Mouse (Mus musculus) G1E (cell line): ENCODE measurements around the gene Prkcb. TPM values are rescaled to one million over a fixed set of nuclear protein-coding genes. Genes with fewer than 3 reads are reported as not detected.

Experiments used
- ATAC-seq: 2 replicates; pipeline ENCODE4 v1.8.0; 2016; ENCODE audit warnings: mild to moderate bottlenecking; ENCODE audit not compliant: insufficient number of reproducible peaks, poor library complexity, low FRiP score, severe bottlenecking; ENCODE audit errors: extremely low read depth
- DNase-seq: peaks from one replicate; pipeline ENCODE4 v3.0.0; 2012; ENCODE audit warnings: low spot score
- H3K27me3 ChIP-seq: 2 replicates; pipeline ENCODE4 v1.6.1; 2012; ENCODE audit warnings: mild to moderate bottlenecking, low read length, inconsistent platforms; ENCODE audit not compliant: insufficient read depth
- H3K36me3 ChIP-seq: replicated peaks from 2 replicates; pipeline ENCODE3; 2012; ENCODE audit warnings: mild to moderate bottlenecking, inconsistent platforms
- H3K4me1 ChIP-seq: 2 replicates; pipeline ENCODE4 v1.6.1; 2012; ENCODE audit warnings: low read depth, low read length, inconsistent platforms, mixed read lengths; ENCODE audit not compliant: insufficient read depth
- H3K4me3 ChIP-seq: 2 replicates; pipeline ENCODE4 v1.5.1; 2012; ENCODE audit warnings: low read depth, mild to moderate bottlenecking, inconsistent platforms, low read length, moderate library complexity, mixed read lengths
- H3K9me3 ChIP-seq: replicated peaks from 2 replicates; pipeline ENCODE4 v1.6.1; 2012; ENCODE audit warnings: inconsistent platforms
- CTCF ChIP-seq: IDR thresholded peaks from 2 replicates; pipeline ENCODE4 v1.5.1; 2012; ENCODE audit warnings: low read depth, low read length, inconsistent platforms, mixed read lengths
- GATA1 ChIP-seq: IDR thresholded peaks from 2 replicates; pipeline ENCODE4 v1.6.1; 2012; ENCODE audit warnings: borderline replicate concordance, low read length, inconsistent platforms, mixed read lengths
- GATA2 ChIP-seq: IDR thresholded peaks from 2 replicates; pipeline ENCODE4 v1.6.1; 2012; ENCODE audit warnings: low read depth, low read length, inconsistent platforms, borderline replicate concordance
- POLR2AphosphoS5 ChIP-seq: IDR thresholded peaks from 2 replicates; pipeline ENCODE4 v1.6.1; 2012; ENCODE audit warnings: low read depth, low read length, inconsistent platforms; ENCODE audit not compliant: insufficient replicate concordance
- TAL1 ChIP-seq: conservative IDR thresholded peaks from 2 replicates; pipeline ENCODE4 v1.6.1; 2012; ENCODE audit warnings: low read depth, low read length, inconsistent platforms, mixed read lengths
- polyA plus RNA-seq: library from polyadenylated mRNA; stranded (reverse); fragments of >175 nt; gene quantifications from 2 replicates; pipeline ENCODE4 v1.2.3, GENCODE M21; 2012
- total RNA-seq, 2 experiments: library from RNA; stranded (forward) in 1 of 2; stranded (reverse) in 1 of 2; fragments of 200-1000 nt in 1 of 2; fragments of >200 nt in 1 of 2; fragmentation: Nextera tagmentation in 1 of 2; gene quantifications; 2 replicates each; pipeline ENCODE4 v1.2.3; 2014 to 2017

Gene Prkcb
- total and polyA plus RNA-seq, 3 experiments: 0.55 TPM; not detected in 2

DNA sequence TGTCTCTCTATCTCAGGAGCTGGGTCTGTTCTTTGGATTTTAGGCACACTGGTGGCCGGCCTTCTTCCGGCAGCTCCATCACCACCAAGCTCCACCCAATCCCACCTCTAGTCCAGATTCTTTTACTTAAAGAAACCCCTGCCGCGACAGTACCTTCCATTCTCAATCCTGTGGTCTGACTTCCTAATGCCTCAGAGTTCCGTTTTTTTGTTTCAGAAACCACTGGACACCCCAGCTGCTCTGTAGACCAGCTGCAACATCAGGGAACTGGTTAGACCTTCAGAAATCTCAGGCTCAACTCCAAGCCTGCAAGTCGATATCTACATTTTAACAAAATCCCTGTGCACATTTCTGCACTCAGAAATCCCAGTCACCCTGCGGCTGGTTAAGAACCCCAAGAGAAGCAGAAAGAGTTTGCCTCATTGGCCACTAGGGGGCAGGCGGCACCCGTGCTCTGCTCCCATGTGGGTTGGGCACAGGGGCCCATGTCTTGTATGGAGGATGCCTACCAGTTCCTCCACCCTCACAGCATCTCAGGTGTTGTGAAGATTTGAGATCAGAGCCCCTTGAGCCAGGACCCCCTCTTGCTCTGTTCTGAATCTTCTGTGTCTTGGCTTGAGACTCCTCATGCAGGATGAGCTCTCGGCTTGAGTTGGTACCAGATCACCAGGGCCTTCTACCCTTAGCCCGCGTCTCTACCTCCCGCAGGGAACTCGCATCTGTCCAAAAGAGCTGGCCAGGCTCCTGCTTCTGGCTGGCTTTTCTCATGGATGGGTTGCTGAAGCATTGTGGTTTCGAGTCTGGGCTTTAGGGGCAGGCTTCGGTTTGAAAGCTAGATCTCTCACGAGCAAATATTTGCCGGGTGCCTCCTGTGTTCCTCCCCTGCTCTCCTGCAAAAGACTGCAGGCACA is 182.1 kb downstream of the Prkcb start:
- Histone ChIP-seq H3K4me3 (no peak overlapping the region), H3K36me3 (no peaks in the 10 kb centered on the region)

DNA sequence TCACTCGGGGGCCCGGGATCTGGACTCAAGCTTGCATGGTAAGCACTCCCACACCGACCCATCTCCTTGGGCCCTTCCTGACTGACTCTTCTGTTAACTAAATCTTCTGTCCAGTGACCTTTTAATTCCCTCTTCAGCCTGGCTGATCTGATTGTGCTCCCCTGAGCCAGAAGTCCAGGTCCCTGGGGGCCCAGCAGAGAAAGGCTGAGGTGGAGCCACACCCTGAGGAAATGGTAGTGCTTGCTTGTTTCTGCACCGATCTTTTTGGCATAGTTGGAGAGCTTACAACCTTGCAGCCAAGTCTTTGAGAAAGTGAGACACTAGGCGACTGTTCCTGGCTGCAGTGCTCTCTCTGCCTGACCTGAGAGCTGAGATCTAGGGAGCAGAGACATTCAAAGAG is 183.7 kb downstream of the Prkcb start:
- Histone ChIP-seq H3K9me3 (peaks cover 70% of the 10 kb centered on the region), H3K4me3 (no peak overlapping the region), H3K4me1 (no peaks in the 10 kb centered on the region), H3K36me3 (no peaks in the 10 kb centered on the region), H3K27me3 (no peaks in the 10 kb centered on the region)
- no peak for ATAC-seq
- no peak for TF ChIP-seq GATA1
- no peak for TF ChIP-seq POLR2AphosphoS5
- no peak for TF ChIP-seq TAL1
- no peak for TF ChIP-seq CTCF
- no peak for TF ChIP-seq GATA2
- no peak for DNase-seq

More for the DNA sequence above, 182.1 kb downstream of the Prkcb start:
- no peak for DNase-seq
- no peak for ATAC-seq
- Histone ChIP-seq H3K27me3 (no peaks in the 10 kb centered on the region), H3K4me1 (no peaks in the 10 kb centered on the region), H3K9me3 (peaks cover 67% of the 10 kb centered on the region)
- no peak for TF ChIP-seq CTCF
- TF ChIP-seq TAL1: no peak

DNA sequence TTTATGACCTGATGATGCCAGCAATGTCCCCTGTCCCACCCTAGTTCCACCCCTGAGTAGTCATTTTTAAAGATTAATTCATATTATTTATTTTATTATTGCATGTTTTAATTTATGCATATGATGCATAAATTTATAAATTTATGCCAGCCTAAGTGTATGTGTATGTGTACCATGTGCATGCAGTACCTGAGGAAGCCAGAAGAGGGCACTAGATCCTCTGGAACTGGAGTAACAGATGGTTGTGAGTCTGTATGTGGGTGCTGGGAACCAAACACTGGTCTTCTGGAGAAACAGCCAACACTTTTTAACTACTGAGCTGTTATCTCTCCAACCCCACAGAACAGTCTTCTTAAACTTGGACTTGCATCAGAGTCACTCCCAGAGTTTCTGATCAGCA is 186.5 kb downstream of the Prkcb start:
- TF ChIP-seq CTCF: no peak
- no peak for TF ChIP-seq TAL1
- no peak for TF ChIP-seq POLR2AphosphoS5
- TF ChIP-seq GATA1: no peak
- no peak for TF ChIP-seq GATA2
- DNase-seq (no peak), ATAC-seq (no peak)
- no peaks in the 10 kb centered on the region for H3K27me3 ChIP-seq
- H3K36me3 ChIP-seq: no peaks in the 10 kb centered on the region
- peaks cover 72% of the 10 kb centered on the region for H3K9me3 ChIP-seq
- no peak overlapping the region for H3K4me3 ChIP-seq
- no peaks in the 10 kb centered on the region for H3K4me1 ChIP-seq

DNA sequence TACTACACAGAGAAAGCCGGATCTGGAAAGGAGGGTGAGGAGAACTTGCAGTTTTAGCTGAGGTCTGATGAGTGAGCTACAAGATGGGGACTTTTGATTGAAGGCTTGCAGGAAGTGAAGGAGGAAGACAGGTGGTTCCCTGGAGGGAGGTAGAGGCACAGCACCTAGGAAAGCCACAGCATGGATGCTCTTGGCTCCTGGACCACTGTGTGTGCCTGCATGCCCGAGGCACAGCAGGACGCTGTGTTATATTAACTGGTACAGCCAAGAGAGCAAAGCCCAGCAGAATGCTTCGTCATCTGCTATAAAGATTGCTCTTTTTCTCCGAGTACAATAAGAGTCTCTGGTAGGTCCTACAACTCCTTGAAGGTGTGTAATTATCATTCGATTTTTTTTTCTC is 188.1 kb downstream of the Prkcb start:
- no peak for DNase-seq
- H3K4me1 ChIP-seq: no peaks in the 10 kb centered on the region
- ATAC-seq: no peak
- H3K9me3 ChIP-seq: peaks cover 69% of the 10 kb centered on the region
- H3K27me3 ChIP-seq: no peaks in the 10 kb centered on the region
- H3K4me3 ChIP-seq: no peak overlapping the region
- TF ChIP-seq GATA1 (no peak), TAL1 (no peak), GATA2 (no peak), CTCF (no peak), POLR2AphosphoS5 (no peak)
- no peaks in the 10 kb centered on the region for H3K36me3 ChIP-seq

DNA sequence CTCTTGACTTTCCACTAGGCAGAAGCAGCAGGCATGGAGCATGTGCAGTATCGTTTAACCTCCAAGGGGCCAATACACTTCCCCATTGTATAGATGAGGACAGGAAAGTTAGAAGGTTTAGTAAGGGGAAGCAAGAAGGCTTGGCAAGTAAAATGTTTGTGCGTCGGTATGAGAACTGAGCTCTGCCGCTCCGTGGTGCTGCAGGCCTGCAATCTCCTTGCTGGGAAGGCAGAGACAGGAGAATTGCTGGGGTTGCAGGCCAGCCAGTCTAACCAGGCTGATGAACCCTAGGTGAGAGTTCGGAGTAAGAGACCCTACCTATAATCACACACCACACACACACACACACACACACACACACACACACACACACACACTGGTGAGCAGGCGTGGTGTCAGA is 188.6 kb downstream of the Prkcb start:
- Histone ChIP-seq H3K9me3 (peaks cover 69% of the 10 kb centered on the region), H3K36me3 (no peaks in the 10 kb centered on the region), H3K4me3 (no peak overlapping the region), H3K4me1 (no peaks in the 10 kb centered on the region), H3K27me3 (no peaks in the 10 kb centered on the region)
- TF ChIP-seq GATA1: no peak
- no peak for TF ChIP-seq GATA2
- no peak for TF ChIP-seq POLR2AphosphoS5
- no peak for TF ChIP-seq CTCF
- TF ChIP-seq TAL1: no peak
- no peak for DNase-seq
- no peak for ATAC-seq

DNA sequence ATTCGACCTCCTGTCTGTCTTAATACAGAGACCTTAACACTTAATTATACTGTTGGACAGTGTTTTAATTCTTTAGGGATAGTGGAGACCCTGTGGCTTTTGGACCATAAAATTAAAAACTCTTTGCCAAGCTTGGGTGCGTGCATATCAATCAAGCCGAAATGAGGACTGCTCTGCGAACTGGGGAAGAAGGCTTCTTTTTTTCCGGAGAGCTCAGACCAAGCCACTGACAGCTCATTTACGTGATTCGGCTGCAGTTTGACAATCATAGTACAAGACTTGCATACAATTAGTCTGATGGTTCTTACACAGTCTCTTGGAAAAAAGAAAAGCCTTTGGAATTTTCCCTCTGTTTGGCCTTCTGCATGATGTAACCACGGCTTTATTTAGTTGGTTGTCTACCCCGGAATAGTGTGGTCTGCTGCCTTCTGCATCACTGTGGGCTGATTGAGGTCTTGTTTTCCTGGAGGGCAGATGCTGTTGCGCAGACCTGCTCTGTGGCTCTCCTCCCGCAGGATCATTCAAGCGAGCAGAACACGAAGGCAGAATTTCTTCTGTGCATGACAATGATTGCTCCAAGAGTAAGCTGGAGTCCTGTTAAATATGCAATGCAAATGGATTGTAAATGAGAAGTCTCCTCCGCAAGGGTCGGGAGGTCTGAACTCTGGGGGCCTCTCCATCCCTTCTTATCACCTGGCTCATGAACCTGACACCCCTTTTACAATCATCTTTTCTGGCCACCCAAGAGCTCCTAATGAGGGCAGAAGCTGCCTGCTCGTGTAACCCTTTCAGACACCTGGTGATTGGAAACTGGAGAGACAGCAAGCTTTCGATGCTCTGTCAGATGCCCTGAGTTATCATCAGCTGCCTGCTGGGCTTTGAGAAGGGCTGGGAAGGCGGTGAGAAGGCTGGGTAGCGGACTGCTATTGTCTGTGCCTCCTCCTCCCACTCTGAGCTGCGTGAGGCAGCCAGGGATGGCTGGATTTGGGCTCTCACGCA is 189.3 kb downstream of the Prkcb start:
- TF ChIP-seq GATA1 (no peak), TAL1 (no peak), POLR2AphosphoS5 (no peak), CTCF (no peak), GATA2 (no peak)
- no peak for ATAC-seq
- Histone ChIP-seq H3K27me3 (no peaks in the 10 kb centered on the region), H3K4me1 (no peaks in the 10 kb centered on the region), H3K4me3 (no peak overlapping the region), H3K9me3 (peaks cover 69% of the 10 kb centered on the region), H3K36me3 (no peaks in the 10 kb centered on the region)
- no peak for DNase-seq
